In genomic region chr4:131530491-131530890, GRCm38 (mm10) we compare ENCODE assay signal across 19 mouse cellular contexts.
"Had no signal": no experiment of that assay in that cellular context is flagged by ENCODE, and none has a peak within 500 bp of the region (broad histone marks: within the 10 kb centered on the region; RNA-seq: fewer than 3 reads in every experiment).

No protein-coding gene starts in this region.

- H3K4me2 ChIP-seq: lung, embryonic 14.5 days; midbrain, embryonic 12.5 days; neural tube, embryonic 13.5 days; neural tube, embryonic 15.5 days had no signal

- H3K9ac ChIP-seq: lung, embryonic 14.5 days; midbrain, embryonic 12.5 days; neural tube, embryonic 13.5 days; neural tube, embryonic 15.5 days had no signal

- H3K9me3 ChIP-seq: midbrain, embryonic 10.5 days; midbrain, embryonic 12.5 days; neural tube, embryonic 13.5 days; neural tube, embryonic 15.5 days had no signal

- H3K4me1 ChIP-seq: midbrain, embryonic 10.5 days; midbrain, embryonic 12.5 days; neural tube, embryonic 13.5 days; neural tube, embryonic 15.5 days had no signal

- H3K4me3 ChIP-seq: midbrain, embryonic 10.5 days; midbrain, embryonic 12.5 days; myocyte; neural tube, embryonic 13.5 days; neural tube, embryonic 15.5 days had no signal

- H3K27ac ChIP-seq: midbrain, embryonic 10.5 days; midbrain, embryonic 12.5 days; neural tube, embryonic 13.5 days; neural tube, embryonic 15.5 days had no signal

- DNase-seq: lung, adult 18-20 months; lung, embryonic 14.5 days; lung, postnatal 10 days; lung, postnatal 4 days; midbrain, embryonic 14.5 days; retina, postnatal 1 day; right cerebral cortex, adult 18-20 months; right cerebral cortex, postnatal 25 days; right cerebral cortex, postnatal 4 days; spleen, adult 18-20 months; thymus, adult 18-20 months; thymus, postnatal 14 days; thymus, postnatal 36 days had no signal

- ATAC-seq: midbrain, embryonic 16.5 days had no signal

- H3K27me3 ChIP-seq: midbrain, embryonic 12.5 days; neural tube, embryonic 13.5 days; neural tube, embryonic 15.5 days had no signal

- H3K36me3 ChIP-seq: midbrain, embryonic 10.5 days; midbrain, embryonic 12.5 days; neural tube, embryonic 13.5 days; neural tube, embryonic 15.5 days had no signal
